Mouse (Mus musculus) lung, postnatal 0 days (tissue): ENCODE results near the gene Ube2d2b. TPM values are rescaled to one million over a fixed set of nuclear protein-coding genes. Genes with fewer than 3 reads are reported as not detected.
A peak's percentile ranks its signal among the peaks of the same experiment; 100 is the strongest.

Experiments
- ATAC-seq: fragments of 200-750 bp; cut with Nextera tagmentation; 2 replicates; pipeline ENCODE4 v1.8.0; 2017; ENCODE audit warnings: moderate library complexity
- DNase-seq: peaks from one replicate; pipeline ENCODE4 v3.0.0-alpha.2; 2016; ENCODE audit warnings: low spot score
- H3K27ac ChIP-seq: fragments of 300-500 bp; sonication (generic); 2 replicates; pipeline ENCODE4 v1.5.1; 2014; ENCODE audit warnings: antibody characterized with exemption, mild to moderate bottlenecking, low read length, mixed read lengths
- H3K27me3 ChIP-seq: fragments of 300-500 bp; sonication (generic); replicated peaks from 2 replicates; pipeline ENCODE4 v1.6.1; 2014; ENCODE audit warnings: low read length, mixed read lengths; ENCODE audit not compliant: insufficient read depth
- H3K36me3 ChIP-seq: fragments of 300-500 bp; sonication (generic); 2 replicates; pipeline ENCODE4 v1.6.1; 2014; ENCODE audit warnings: low read length, mixed read lengths; ENCODE audit not compliant: insufficient read depth
- H3K4me1 ChIP-seq: fragments of 300-500 bp; sonication (generic); 2 replicates; pipeline ENCODE4 v1.6.1; 2014; ENCODE audit warnings: antibody characterized with exemption, low read depth, low read length, mixed read lengths; ENCODE audit not compliant: insufficient read depth
- H3K4me2 ChIP-seq: fragments of 300-500 bp; sonication (generic); replicated peaks from 2 replicates; pipeline ENCODE4 v1.6.1; 2014; ENCODE audit warnings: low read depth, mild to moderate bottlenecking, low read length, moderate library complexity, mixed read lengths
- H3K4me3 ChIP-seq: fragments of 300-500 bp; sonication (generic); 2 replicates; pipeline ENCODE4 v1.5.1; 2014; ENCODE audit warnings: low read depth, low read length
- H3K9ac ChIP-seq: fragments of 300-500 bp; sonication (generic); replicated peaks from 2 replicates; pipeline ENCODE4 v1.6.1; 2014; ENCODE audit warnings: low read depth, mild to moderate bottlenecking
- H3K9me3 ChIP-seq: fragments of 300-500 bp; sonication (generic); 2 replicates; pipeline ENCODE4 v1.6.1; 2016; ENCODE audit warnings: low read length, mixed read lengths
- CTCF ChIP-seq: IDR thresholded peaks from 2 replicates; pipeline ENCODE4 v1.5.1; 2016; ENCODE audit warnings: antibody characterized with exemption, mild to moderate bottlenecking
- EP300 ChIP-seq: IDR thresholded peaks from 2 replicates; pipeline ENCODE4 v1.6.1; 2016; ENCODE audit warnings: antibody characterized with exemption, mild to moderate bottlenecking, control low read depth
- WGBS: fragments of 180-500 bp; shearing (Covaris S2); extraction: QIAGEN DNeasy Blood & Tissue Kit; methylation state at CpG from one replicate; pipeline ENCODE4 v1.1.7; 2014; 5-methylcytosine and 5-hydroxymethylcytosine counted together
- polyA plus RNA-seq: library from polyadenylated mRNA; unstranded; fragments of >200 nt; fragmentation: Nextera tagmentation; extraction: Ambion mirVana; gene quantifications from 2 replicates; pipeline ENCODE4 v1.2.1, GENCODE M21; 2015

Ube2d2b gene
- 0.11 and 0.15 TPM in 2 replicates for polyA plus RNA-seq

- no peaks in the 10 kb centered on the region for H3K4me1 ChIP-seq
- H3K36me3 ChIP-seq, result no peaks in the 10 kb centered on the region
- H3K27ac ChIP-seq, result no peak within 1 kb of the TSS
- DNase-seq (no peak), ATAC-seq (no peak)
- H3K27me3 ChIP-seq, result no peaks in the 10 kb centered on the region
- TF ChIP-seq EP300 (no peak), CTCF (no peak)
- H3K4me3 ChIP-seq, result no peak within 1 kb of the TSS
- 97% methylated on average over 21 of the region's 22 CpGs for WGBS
- no peak within 1 kb of the TSS for H3K9ac ChIP-seq
- no peak within 1 kb of the TSS for H3K4me2 ChIP-seq
- H3K9me3 ChIP-seq, result no peaks in the 10 kb centered on the region
Observed at GRCm38 (mm10) chr5:107829998-107830560, at the start of gene Ube2d2b. Ube2d2b (plus strand) TSS chr5:107830099.

- H3K36me3 ChIP-seq, result peaks cover 7% of the 10 kb centered on the region; the same call in 1 of the 2 replicates
Observed at GRCm38 (mm10) chr5:107782360-107782759, 47.5 kb upstream of the Ube2d2b start.

GRCm38 (mm10) chr5:107787682-107788443 is 42.0 kb upstream of the Ube2d2b start:
- Histone ChIP-seq H3K27ac (no peak overlapping the region), H3K4me2 (no peak overlapping the region), H3K4me1 (no peaks in the 10 kb centered on the region), H3K27me3 (no peaks in the 10 kb centered on the region), H3K4me3 (no peak overlapping the region), H3K36me3 (no peaks in the 10 kb centered on the region; the same call in 1 of the 2 replicates), H3K9ac (no peak overlapping the region), H3K9me3 (no peaks in the 10 kb centered on the region)
- DNase-seq (no peak), ATAC-seq (no peak)
- no peak for TF ChIP-seq CTCF
- no peak for TF ChIP-seq EP300
- WGBS, result 79% methylated on average over 7 of the region's 7 CpGs

More at GRCm38 (mm10) chr5:107782360-107782759, 47.5 kb upstream of the Ube2d2b start:
- Histone ChIP-seq H3K9ac (no peak overlapping the region), H3K4me2 (no peak overlapping the region), H3K4me1 (no peaks in the 10 kb centered on the region), H3K4me3 (no peak overlapping the region), H3K27ac (no peak overlapping the region), H3K27me3 (no peaks in the 10 kb centered on the region), H3K9me3 (no peaks in the 10 kb centered on the region)
- no peak for ATAC-seq
- TF ChIP-seq EP300 (no peak), CTCF (no peak)
- WGBS, result 96% methylated on average over 1 of the region's 1 CpGs
- DNase-seq, result no peak

DNA sequence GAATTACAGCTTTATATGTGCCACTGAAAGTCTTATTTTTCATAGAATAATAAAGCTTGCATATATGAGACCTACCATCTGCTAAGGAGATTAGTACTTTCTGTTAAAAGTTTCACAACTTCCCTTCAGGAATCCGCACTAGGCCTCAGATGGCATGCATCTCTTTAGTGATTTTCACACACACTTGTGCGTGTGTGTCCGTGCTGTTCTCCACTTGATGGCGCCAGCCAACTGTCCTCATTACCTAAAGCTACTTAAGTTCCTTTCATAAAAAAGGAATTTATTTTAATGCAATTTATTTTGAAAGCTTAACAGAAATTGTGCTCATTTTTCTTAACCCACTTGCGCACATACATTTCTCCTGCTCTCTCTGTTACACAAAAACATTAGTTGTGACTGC is 40.4 kb upstream of the Ube2d2b start:
- no peaks in the 10 kb centered on the region for H3K27me3 ChIP-seq
- no peaks in the 10 kb centered on the region for H3K4me1 ChIP-seq
- H3K36me3 ChIP-seq, result no peaks in the 10 kb centered on the region; the same call in 1 of the 2 replicates
- TF ChIP-seq CTCF (peak; percentile 73), EP300 (no peak)
- H3K9ac ChIP-seq, result no peak overlapping the region
- no peak overlapping the region for H3K4me3 ChIP-seq
- WGBS, result 66% methylated on average over 5 of the region's 5 CpGs
- no peak overlapping the region for H3K4me2 ChIP-seq
- ATAC-seq (peak; percentile 25; the same call in 1 of the 2 replicates), DNase-seq (peak; percentile 76)
- no peaks in the 10 kb centered on the region for H3K9me3 ChIP-seq
- no peak overlapping the region for H3K27ac ChIP-seq

- H3K9ac ChIP-seq, result no peak overlapping the region
- TF ChIP-seq CTCF, result no peak
- no peak for TF ChIP-seq EP300
- H3K9me3 ChIP-seq, result no peaks in the 10 kb centered on the region
- ATAC-seq (no peak), DNase-seq (no peak)
- peaks cover 3% of the 10 kb centered on the region for H3K36me3 ChIP-seq
- WGBS, result 86% methylated on average over 2 of the region's 2 CpGs
- no peak overlapping the region for H3K4me2 ChIP-seq
- H3K27me3 ChIP-seq, result no peaks in the 10 kb centered on the region
- no peak overlapping the region for H3K4me3 ChIP-seq
- no peak overlapping the region for H3K27ac ChIP-seq
- no peaks in the 10 kb centered on the region for H3K4me1 ChIP-seq
Observed at GRCm38 (mm10) chr5:107791966-107792365, 37.9 kb upstream of the Ube2d2b start.

GRCm38 (mm10) chr5:107792516-107792915 is 37.4 kb upstream of the Ube2d2b start:
- Histone ChIP-seq H3K4me1 (no peaks in the 10 kb centered on the region), H3K4me2 (no peak overlapping the region), H3K27ac (no peak overlapping the region), H3K9me3 (no peaks in the 10 kb centered on the region), H3K4me3 (no peak overlapping the region), H3K27me3 (no peaks in the 10 kb centered on the region), H3K36me3 (peaks cover 3% of the 10 kb centered on the region; the same call in 1 of the 2 replicates), H3K9ac (no peak overlapping the region)
- no peak for ATAC-seq
- 89% methylated on average over 3 of the region's 3 CpGs for WGBS
- no peak for DNase-seq
- no peak for TF ChIP-seq CTCF
- no peak for TF ChIP-seq EP300
